Comparison of ENCODE assay signal across 9 mouse cellular contexts in genomic region chr12:3371991-3372390, GRCm38 (mm10). TPM values are rescaled to one million over a fixed set of nuclear protein-coding genes. Genes with fewer than 3 reads are reported as not detected.
DNase-seq lines count a peak whose midpoint lies in the region; ATAC-seq and TF ChIP-seq lines count a peak whose summit lies in the region.
"Had no signal": no experiment of that assay in that cellular context is flagged by ENCODE, and none has a peak within 500 bp of the region (broad histone marks: within the 10 kb centered on the region; RNA-seq: fewer than 3 reads in every experiment).

No protein-coding gene starts in this region.

- peaks cover 4% of the 10 kb centered on the region; the same call in 1 of the 2 replicates for H3K9me3 ChIP-seq in hindbrain, embryonic 13.5 days
- H3K9me3 ChIP-seq in neural tube, embryonic 12.5 days, result peaks cover 5% of the 10 kb centered on the region; the same call in 1 of the 2 replicates
- H3K9me3 ChIP-seq: heart, embryonic 10.5 days; liver, embryonic 13.5 days had no signal

- peak overlapping the region; percentile 87 for H3K4me2 ChIP-seq in hindbrain, embryonic 13.5 days
- peak overlapping the region; percentile 91 for H3K4me2 ChIP-seq in neural tube, embryonic 12.5 days (replicated peaks)
- H3K4me2 ChIP-seq: liver, embryonic 13.5 days had no signal

- peak overlapping the region; percentile 45 for H3K4me3 ChIP-seq in layer of hippocampus, adult 2 months
- 0 out of 2 replicates have a peak overlapping the region, but pooled peaks have one; percentile 9 for H3K4me3 ChIP-seq in cortical plate, adult 2 months (ENCODE audit: insufficient read depth, low read length)
- H3K4me3 ChIP-seq in hindbrain, embryonic 13.5 days, result peak overlapping the region; percentile 88
- H3K4me3 ChIP-seq in neural tube, embryonic 12.5 days, result no peak overlapping the region
- H3K4me3 ChIP-seq: liver, embryonic 13.5 days had no signal

- WGBS in hindbrain, embryonic 13.5 days, result 45% methylated on average over 3 of the region's 3 CpGs
- WGBS in neural tube, embryonic 12.5 days, result 74% methylated on average over 3 of the region's 3 CpGs

- no peak for TF ChIP-seq CTCF in layer of hippocampus, adult 2 months (conservative IDR thresholded peaks at IDR 0.05)
- TF ChIP-seq CTCF in cortical plate, adult 2 months (IDR thresholded peaks at IDR 0.05; ENCODE audit: extremely low read depth, insufficient read depth, low read length), result no peak

- H3K27ac ChIP-seq in layer of hippocampus, adult 2 months, result peak overlapping the region; percentile 88
- peak overlapping the region; percentile 14 for H3K27ac ChIP-seq in cortical plate, adult 2 months (ENCODE audit: insufficient read depth, low read length)
- peak overlapping the region; percentile 76 for H3K27ac ChIP-seq in hindbrain, embryonic 13.5 days
- H3K27ac ChIP-seq in neural tube, embryonic 12.5 days, result no peak overlapping the region
- H3K27ac ChIP-seq: heart, embryonic 10.5 days; liver, embryonic 13.5 days had no signal

- no peaks in the 10 kb centered on the region for H3K27me3 ChIP-seq in hindbrain, embryonic 13.5 days
- H3K27me3 ChIP-seq in neural tube, embryonic 12.5 days (replicated peaks), result no peaks in the 10 kb centered on the region

- peaks cover 52% of the 10 kb centered on the region for H3K36me3 ChIP-seq in hindbrain, embryonic 13.5 days
- H3K36me3 ChIP-seq in neural tube, embryonic 12.5 days, result peaks cover 25% of the 10 kb centered on the region
- H3K36me3 ChIP-seq: liver, embryonic 13.5 days had no signal

- peaks cover 15% of the 10 kb centered on the region for H3K4me1 ChIP-seq in cortical plate, adult 2 months (ENCODE audit: control insufficient read depth, insufficient read depth, low read length)
- H3K4me1 ChIP-seq in hindbrain, embryonic 13.5 days (replicated peaks), result peaks cover 72% of the 10 kb centered on the region
- H3K4me1 ChIP-seq in neural tube, embryonic 12.5 days, result peaks cover 50% of the 10 kb centered on the region
- H3K4me1 ChIP-seq: liver, embryonic 13.5 days had no signal

- H3K9ac ChIP-seq in hindbrain, embryonic 13.5 days, result peak overlapping the region; percentile 72; the same call in 1 of the 2 replicates
- H3K9ac ChIP-seq in neural tube, embryonic 12.5 days, result peak overlapping the region; percentile 48; the same call in 1 of the 2 replicates
- H3K9ac ChIP-seq: liver, embryonic 13.5 days had no signal

- DNase-seq in layer of hippocampus, adult 2 months (ENCODE audit: low spot score in 2 of 2), result no peak
- no peak for DNase-seq in layer of hippocampus, adult 8-10 months (ENCODE audit: low spot score in 2 of 2)
- no peak for DNase-seq in lung, postnatal 4 days
- no peak for DNase-seq in spleen, postnatal 36 days (ENCODE audit: low spot score in 2 of 2)
- DNase-seq: liver, embryonic 13.5 days had no signal

- no peak for TF ChIP-seq POLR2A in cortical plate, adult 2 months (IDR thresholded peaks at IDR 0.05; ENCODE audit: extremely low read depth, insufficient read depth, low read length)

- 0 out of 2 replicates have a peak, but pooled peaks have one; percentile 14 for ATAC-seq in hindbrain, embryonic 13.5 days (ENCODE audit: low FRiP score)
- no peak for ATAC-seq in neural tube, embryonic 12.5 days (ENCODE audit: low FRiP score, low read depth)

RNA-seq across cellular contexts. Expression of gene Kif3c, which starts 7.1 kb away (rescaled TPM):
- total RNA-seq in layer of hippocampus, adult 2 months (2021), result 100 to 1,000 TPM; 167 to 169 TPM
- 100 to 1,000 TPM; 150 to 162 (median 156) TPM for total RNA-seq in layer of hippocampus, adult 8-10 months (2022)
- polyA plus RNA-seq in cortical plate, adult 2 months (2012; rRNA removed), result 123 and 130 TPM in 2 replicates
- polyA plus RNA-seq in hindbrain, embryonic 13.5 days (2015; fragmentation: Nextera tagmentation; extraction: Ambion mirVana), result 77.8 and 80.7 TPM in 2 replicates
- polyA plus RNA-seq in neural tube, embryonic 12.5 days (2016; fragmentation: Nextera tagmentation; extraction: Ambion mirVana), result 59.5 and 66.3 TPM in 2 replicates

RNA-seq across cellular contexts. Expression of gene Asxl2, which starts 54.7 kb away (rescaled TPM):
- 10 to 100 TPM; 32.6 to 34.3 TPM for total RNA-seq in layer of hippocampus, adult 2 months (2021)
- total RNA-seq in layer of hippocampus, adult 8-10 months (2022), result 10 to 100 TPM; 31.1 to 34.9 (median 33.2) TPM
- polyA plus RNA-seq in cortical plate, adult 2 months (2012; rRNA removed), result 10.2 and 11.0 TPM in 2 replicates
- 12.8 and 14.5 TPM in 2 replicates for polyA plus RNA-seq in hindbrain, embryonic 13.5 days (2015; fragmentation: Nextera tagmentation; extraction: Ambion mirVana)
- polyA plus RNA-seq in neural tube, embryonic 12.5 days (2016; fragmentation: Nextera tagmentation; extraction: Ambion mirVana), result 16.0 and 16.8 TPM in 2 replicates
